Mouse (Mus musculus) spleen, adult 2 months (tissue): ENCODE results near the gene Iqcn.

Experiments
- CTCF ChIP-seq: fragments of 200-500 bp; IDR thresholded peaks from 2 replicates; pipeline ENCODE4 v1.5.1; 2011; ENCODE audit warnings: mild to moderate bottlenecking, inconsistent platforms; ENCODE audit not compliant: insufficient read depth, insufficient read length, insufficient replicate concordance; ENCODE audit errors: extremely low read depth
- POLR2A ChIP-seq: fragments of 200-500 bp; IDR thresholded peaks from 2 replicates; pipeline ENCODE4 v1.6.1; 2011; ENCODE audit warnings: low read depth, low read length, inconsistent platforms

DNA sequence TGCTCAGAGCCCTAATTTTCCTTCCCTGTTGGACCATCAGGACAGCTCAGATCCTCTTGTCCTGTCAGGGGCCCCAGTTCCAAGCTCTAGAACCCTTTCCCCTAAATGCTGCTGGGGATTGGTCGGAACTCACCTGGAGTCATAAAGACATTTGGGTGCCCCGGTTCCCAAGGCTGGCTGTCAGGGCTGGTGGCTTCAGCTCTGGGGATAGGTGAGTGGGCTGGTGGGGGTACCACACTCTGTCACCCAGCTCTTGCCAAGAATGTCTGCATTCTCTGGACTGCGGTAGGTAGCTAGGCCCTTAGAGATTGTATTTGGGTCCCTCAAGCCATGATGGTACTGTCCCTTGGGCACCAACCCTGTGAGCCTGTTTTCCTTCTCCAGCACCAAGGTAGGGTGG is at the start of gene Iqcn:
- TF ChIP-seq POLR2A (no peak), CTCF (no peak)
